Mouse (Mus musculus) erythroblast, embryonic 14.5 days (primary cell): ENCODE measurements around the gene Slain2. TPM values are rescaled to one million over a fixed set of nuclear protein-coding genes. Genes with fewer than 3 reads are reported as not detected.

ENCODE experiments used
- H3K27me3 ChIP-seq: 2 replicates; pipeline ENCODE4 v1.6.1; 2012; ENCODE audit warnings: inconsistent platforms; ENCODE audit not compliant: control insufficient read depth
- H3K36me3 ChIP-seq: 2 replicates; pipeline ENCODE4 v1.6.1; 2012; ENCODE audit warnings: mild to moderate bottlenecking, inconsistent platforms; ENCODE audit not compliant: control insufficient read depth
- H3K4me1 ChIP-seq: 2 replicates; pipeline ENCODE4 v1.6.1; 2012; ENCODE audit warnings: inconsistent platforms; ENCODE audit not compliant: control insufficient read depth
- H3K4me3 ChIP-seq: replicated peaks from 2 replicates; pipeline ENCODE3; 2012; ENCODE audit warnings: moderate library complexity, mild to moderate bottlenecking, inconsistent platforms
- H3K9me3 ChIP-seq: 2 replicates; pipeline ENCODE4 v1.6.1; 2012; ENCODE audit warnings: low read length, inconsistent platforms, mixed read lengths; ENCODE audit not compliant: control insufficient read depth
- GATA1 ChIP-seq: IDR thresholded peaks from 2 replicates; pipeline ENCODE4 v1.6.1; 2012; ENCODE audit warnings: low read length, inconsistent platforms, mixed read lengths
- TAL1 ChIP-seq: IDR thresholded peaks from 3 replicates; pipeline ENCODE4 v1.6.1; 2012; ENCODE audit warnings: low read length, inconsistent platforms, mixed read lengths
- polyA plus RNA-seq: library from polyadenylated mRNA; stranded (reverse); fragments of >175 nt; gene quantifications from 2 replicates; pipeline ENCODE4 v1.2.3, GENCODE M21; 2012

Gene Slain2
- polyA plus RNA-seq, 1 experiment: 0.08 TPM

- Histone ChIP-seq H3K4me1 (peaks cover 5% of the 10 kb centered on the region), H3K4me3 (no peak overlapping the region), H3K27me3 (no peaks in the 10 kb centered on the region), H3K36me3 (no peaks in the 10 kb centered on the region), H3K9me3 (no peaks in the 10 kb centered on the region)
- TF ChIP-seq TAL1 (no peak), GATA1 (no peak)
Observed at GRCm38 (mm10) chr5:72896478-72897279, 17.4 kb upstream of the Slain2 start.

- Histone ChIP-seq H3K27me3 (no peaks in the 10 kb centered on the region), H3K4me3 (no peak overlapping the region), H3K36me3 (no peaks in the 10 kb centered on the region), H3K9me3 (no peaks in the 10 kb centered on the region), H3K4me1 (peaks cover 5% of the 10 kb centered on the region)
- TF ChIP-seq TAL1 (no peak), GATA1 (no peak)
Observed at GRCm38 (mm10) chr5:72897998-72898397, 16.1 kb upstream of the Slain2 start.

GRCm38 (mm10) chr5:72899255-72899654 lies 14.8 kb upstream of the Slain2 start:
- TF ChIP-seq TAL1 (no peak), GATA1 (no peak)
- Histone ChIP-seq H3K9me3 (no peaks in the 10 kb centered on the region), H3K4me3 (no peak overlapping the region), H3K36me3 (no peaks in the 10 kb centered on the region), H3K27me3 (no peaks in the 10 kb centered on the region), H3K4me1 (peaks cover 5% of the 10 kb centered on the region)

GRCm38 (mm10) chr5:72901866-72902265 lies 12.2 kb upstream of the Slain2 start:
- H3K4me1 ChIP-seq: peaks cover 5% of the 10 kb centered on the region
- no peaks in the 10 kb centered on the region for H3K27me3 ChIP-seq
- no peaks in the 10 kb centered on the region for H3K9me3 ChIP-seq
- H3K4me3 ChIP-seq: no peak overlapping the region
- no peaks in the 10 kb centered on the region for H3K36me3 ChIP-seq
- TF ChIP-seq TAL1 (no peak), GATA1 (no peak)

- Histone ChIP-seq H3K4me3 (no peak overlapping the region), H3K4me1 (peaks cover 3% of the 10 kb centered on the region), H3K9me3 (no peaks in the 10 kb centered on the region), H3K27me3 (no peaks in the 10 kb centered on the region), H3K36me3 (no peaks in the 10 kb centered on the region)
- TF ChIP-seq TAL1 (no peak), GATA1 (no peak)
Observed at GRCm38 (mm10) chr5:72902312-72902711, 11.8 kb upstream of the Slain2 start.

- H3K36me3 ChIP-seq: no peaks in the 10 kb centered on the region
- H3K9me3 ChIP-seq: no peaks in the 10 kb centered on the region
- TF ChIP-seq GATA1 (no peak), TAL1 (no peak)
- peaks cover 3% of the 10 kb centered on the region for H3K4me1 ChIP-seq
- no peaks in the 10 kb centered on the region for H3K27me3 ChIP-seq
- H3K4me3 ChIP-seq: no peak overlapping the region
Observed at GRCm38 (mm10) chr5:72902876-72903516, 11.1 kb upstream of the Slain2 start.

- Histone ChIP-seq H3K27me3 (no peaks in the 10 kb centered on the region), H3K9me3 (no peaks in the 10 kb centered on the region), H3K36me3 (no peaks in the 10 kb centered on the region), H3K4me1 (no peaks in the 10 kb centered on the region), H3K4me3 (no peak overlapping the region)
- TF ChIP-seq GATA1 (no peak), TAL1 (no peak)
Observed at GRCm38 (mm10) chr5:72904903-72905790, 9.0 kb upstream of the Slain2 start.

GRCm38 (mm10) chr5:72907402-72907801 lies 6.7 kb upstream of the Slain2 start:
- no peak for TF ChIP-seq TAL1
- Histone ChIP-seq H3K27me3 (no peaks in the 10 kb centered on the region; the same call in 1 of the 2 replicates), H3K4me1 (peaks cover 8% of the 10 kb centered on the region), H3K4me3 (no peak overlapping the region), H3K9me3 (no peaks in the 10 kb centered on the region), H3K36me3 (no peaks in the 10 kb centered on the region)
